Mouse (Mus musculus) lung, postnatal 25 days (tissue): Measurements from ENCODE around the gene Pole3.
A peak's percentile ranks its signal among the peaks of the same experiment; 100 is the strongest.

ENCODE experiments used
- DNase-seq: peaks from one replicate; pipeline ENCODE4 v3.0.0; 2022; ENCODE audit warnings: low spot score

The Pole3 gene

GRCm38 (mm10) chr4:62524651-62525488 lies at the start of gene Pole3, which contains the start of gene 4933430I17Rik:
Gene Pole3 (minus strand): TSS chr4:62525068.
Gene 4933430I17Rik (plus strand): TSS chr4:62525369.
- DNase-seq: peak; percentile 97

- peak; percentile 36 for DNase-seq
These were observed 45.2 kb upstream of the Pole3 start for GRCm38 (mm10) chr4:62570029-62570428.

DNA sequence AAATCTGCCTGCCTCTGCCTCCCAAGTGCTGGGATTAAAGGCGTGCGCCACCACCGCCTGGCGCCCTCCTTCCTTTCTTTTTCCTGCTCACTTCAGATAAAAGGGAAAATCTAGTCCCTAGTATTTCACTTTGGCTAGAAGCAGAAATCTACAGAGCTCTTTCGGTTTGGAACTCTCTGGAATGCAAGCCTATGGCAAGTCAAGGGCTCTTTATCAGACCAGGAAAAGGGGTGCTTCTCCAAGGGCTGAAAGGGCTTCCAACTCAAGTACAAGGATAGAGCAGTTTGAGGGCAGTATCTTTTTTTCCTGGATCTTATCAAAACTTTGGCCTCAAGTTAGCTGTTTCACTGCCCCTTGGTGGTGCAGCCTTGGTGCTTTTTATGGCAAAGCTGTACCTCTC lies 44.7 kb upstream of the Pole3 start:
- DNase-seq: no peak

GRCm38 (mm10) chr4:62568359-62568758 lies 43.5 kb upstream of the Pole3 start:
- DNase-seq: no peak

GRCm38 (mm10) chr4:62567696-62568095 lies 42.8 kb upstream of the Pole3 start:
- DNase-seq: no peak

DNA sequence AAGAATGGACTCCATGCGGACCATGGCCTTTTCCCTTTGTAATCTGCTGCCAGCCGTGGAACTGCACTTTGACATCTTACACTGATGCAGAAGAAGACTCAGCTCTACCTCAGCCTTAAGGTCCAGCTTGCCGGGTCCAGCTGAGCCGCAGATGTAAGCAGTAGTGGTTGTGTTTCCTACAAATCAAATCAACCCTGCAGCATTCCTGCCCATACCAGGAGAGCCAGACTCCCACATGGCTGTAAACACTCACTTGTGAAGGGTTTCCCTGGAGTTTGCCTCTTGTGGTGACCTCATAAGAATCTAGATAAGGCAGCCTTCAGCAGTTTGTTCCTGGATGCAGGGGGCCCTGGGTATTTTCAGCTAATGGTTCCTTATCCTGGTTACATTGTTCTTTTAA lies 41.7 kb upstream of the Pole3 start:
- peak; percentile 44 for DNase-seq

DNA sequence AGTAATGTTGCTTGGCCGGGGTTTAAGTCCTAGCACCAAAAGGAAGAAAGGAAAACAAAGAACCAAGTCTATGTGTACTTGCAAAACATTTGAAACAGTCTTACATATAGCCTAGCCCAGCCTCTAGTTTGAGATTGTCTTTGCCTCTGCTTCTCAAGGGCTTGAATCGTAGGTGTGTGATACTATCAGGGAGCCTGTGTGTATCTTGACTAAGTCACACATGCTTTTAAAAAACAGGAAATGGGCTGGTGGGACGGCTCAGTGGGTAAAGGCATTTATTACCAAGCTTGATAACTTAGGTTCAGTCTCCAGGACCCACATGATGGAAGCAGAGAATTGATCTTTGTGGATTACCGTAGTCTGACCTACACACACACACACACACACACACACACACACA lies 37.1 kb upstream of the Pole3 start:
- no peak for DNase-seq

- no peak for DNase-seq
These were observed 36.7 kb upstream of the Pole3 start for GRCm38 (mm10) chr4:62561630-62562001.

DNA sequence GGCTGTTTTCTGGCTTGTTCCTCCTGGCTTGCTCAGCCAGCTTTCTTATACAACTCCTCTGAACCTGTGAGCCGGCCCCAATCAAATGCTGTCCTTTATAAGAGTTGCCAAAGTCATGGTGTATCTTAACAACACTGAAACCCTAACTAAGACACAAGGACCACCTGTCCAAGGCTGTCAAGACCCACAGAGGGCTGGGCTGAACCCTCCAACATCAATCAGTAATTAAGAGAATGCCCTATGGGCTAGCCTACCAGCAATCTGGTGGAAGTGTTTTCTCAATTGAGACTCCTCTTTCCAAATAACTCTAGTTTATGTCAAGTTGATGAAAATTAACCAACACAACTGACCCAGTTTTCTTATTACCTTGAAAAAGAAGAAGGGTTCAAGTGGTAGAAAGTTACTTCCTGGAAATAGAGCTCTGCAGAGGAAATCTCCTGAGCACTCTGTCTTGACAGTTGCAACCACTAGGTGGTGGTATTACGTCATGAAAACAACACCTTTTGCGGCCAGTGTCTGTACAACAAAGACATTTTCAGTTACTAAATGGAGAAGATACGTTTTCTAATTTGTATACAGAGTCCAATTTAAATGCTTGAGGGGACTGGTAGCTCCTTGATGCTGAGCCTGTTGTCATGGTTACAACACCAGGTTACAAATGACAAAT lies 36.2 kb upstream of the Pole3 start:
- DNase-seq: peak; percentile 88

DNA sequence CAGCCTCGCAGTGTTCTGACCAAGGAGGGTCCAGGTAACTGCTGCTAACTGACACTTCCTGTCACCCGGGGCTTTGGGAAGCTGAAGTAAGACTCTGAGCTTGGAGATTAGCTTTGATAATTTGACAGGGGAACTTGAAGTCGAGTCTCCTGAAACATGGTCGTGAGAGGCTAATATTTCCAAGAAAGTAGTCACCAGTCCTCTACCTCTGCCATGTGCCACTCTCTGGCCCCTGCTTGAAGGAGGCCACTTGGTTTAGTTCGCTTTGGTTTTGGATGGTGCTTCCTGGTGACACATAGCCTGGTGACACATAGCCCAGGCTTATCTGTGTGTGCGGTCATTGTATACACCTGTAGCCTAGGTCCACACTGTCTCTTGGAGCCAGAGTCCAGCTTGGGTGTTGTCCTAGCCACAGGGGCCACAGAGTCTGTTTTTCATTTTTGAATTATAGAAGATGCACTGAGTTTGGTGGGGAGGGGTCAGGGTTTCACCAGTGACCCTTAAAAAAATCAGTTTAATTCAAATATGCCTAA lies 35.0 kb upstream of the Pole3 start, which contains the start of gene Rgs3:
Gene Rgs3, plus strand, starts transcription at position 51 of the 533 bp plus-strand sequence.
- DNase-seq: no peak

DNA sequence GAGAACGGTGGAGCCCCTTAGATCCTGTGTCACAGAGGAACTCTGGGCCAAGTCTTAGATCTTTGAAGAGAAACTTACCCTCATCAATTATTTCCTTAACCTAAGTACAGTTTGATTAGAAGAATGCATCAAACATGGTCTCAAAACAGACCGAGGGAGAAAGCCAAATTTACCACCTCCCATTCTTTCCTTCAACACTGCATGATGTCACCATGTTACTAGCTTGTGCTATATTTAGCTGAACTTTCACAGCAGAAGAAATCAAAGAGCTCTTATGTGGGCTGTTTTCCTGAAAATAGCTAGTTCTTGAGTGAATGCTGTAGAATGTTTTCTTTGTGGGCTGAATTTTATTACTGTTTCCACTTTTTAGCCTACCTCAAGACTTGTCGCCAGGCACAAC lies 32.6 kb upstream of the Pole3 start:
- DNase-seq: no peak

- no peak for DNase-seq
These were observed 27.1 kb upstream of the Pole3 start for GRCm38 (mm10) chr4:62551966-62552365.

DNA sequence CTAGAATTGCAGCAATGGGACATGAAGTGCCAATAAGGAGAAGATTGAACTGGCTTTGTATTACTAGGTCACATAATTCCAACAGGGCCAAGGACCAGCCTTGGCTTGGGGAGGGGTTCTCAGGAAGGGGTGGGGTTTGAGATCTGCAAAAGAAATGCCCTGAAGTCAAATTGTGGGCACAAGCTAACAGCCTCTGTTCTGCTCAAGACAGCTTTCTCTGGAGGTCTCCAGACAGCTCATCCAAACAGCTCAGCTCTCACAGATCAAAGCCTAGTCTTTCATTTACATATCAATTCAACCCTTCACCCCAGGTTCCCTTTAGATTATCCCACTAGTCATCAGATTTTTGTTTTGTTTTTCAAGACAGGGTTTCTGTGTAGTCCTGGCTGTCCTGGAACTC lies 19.9 kb upstream of the Pole3 start:
- no peak for DNase-seq

DNA sequence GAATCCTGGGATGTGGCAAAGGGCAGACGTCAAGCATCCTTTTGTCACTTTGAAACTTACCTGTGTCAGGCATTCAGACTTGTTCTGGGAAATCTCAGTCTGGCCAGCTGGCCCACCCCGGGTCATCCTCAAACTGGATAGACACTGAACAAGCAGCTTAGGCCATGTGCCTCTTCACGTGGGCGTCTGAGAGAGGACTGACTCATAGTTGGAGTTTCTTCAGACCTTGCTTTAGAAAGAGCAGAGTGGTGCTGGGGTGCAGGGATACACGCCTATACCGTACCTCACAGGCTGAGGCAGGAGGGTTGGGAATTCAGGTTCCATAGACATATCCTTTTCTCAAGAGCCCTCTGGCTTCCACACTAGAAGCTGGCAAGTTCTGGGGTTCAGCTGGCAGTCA lies 18.9 kb upstream of the Pole3 start:
- no peak for DNase-seq

DNA sequence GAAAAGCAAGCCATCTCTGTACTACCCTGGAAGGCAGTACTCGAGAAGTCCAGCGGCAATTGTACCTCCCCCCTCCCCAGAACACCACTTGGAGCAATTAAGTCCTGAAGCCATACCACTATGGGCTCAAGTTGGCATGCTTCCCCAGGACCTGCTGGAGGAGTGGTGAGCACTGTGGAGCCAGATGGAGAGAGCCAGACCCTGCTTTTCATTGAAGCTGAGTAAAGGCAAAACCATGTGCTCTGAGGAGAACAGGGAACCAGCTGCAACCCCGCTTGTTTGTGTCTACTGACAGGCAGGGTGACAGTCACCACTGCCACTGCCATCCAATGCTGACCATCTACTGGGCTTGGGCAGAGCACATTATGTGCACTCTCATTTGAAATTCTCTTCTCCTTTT lies 16.9 kb upstream of the Pole3 start:
- DNase-seq: no peak

DNA sequence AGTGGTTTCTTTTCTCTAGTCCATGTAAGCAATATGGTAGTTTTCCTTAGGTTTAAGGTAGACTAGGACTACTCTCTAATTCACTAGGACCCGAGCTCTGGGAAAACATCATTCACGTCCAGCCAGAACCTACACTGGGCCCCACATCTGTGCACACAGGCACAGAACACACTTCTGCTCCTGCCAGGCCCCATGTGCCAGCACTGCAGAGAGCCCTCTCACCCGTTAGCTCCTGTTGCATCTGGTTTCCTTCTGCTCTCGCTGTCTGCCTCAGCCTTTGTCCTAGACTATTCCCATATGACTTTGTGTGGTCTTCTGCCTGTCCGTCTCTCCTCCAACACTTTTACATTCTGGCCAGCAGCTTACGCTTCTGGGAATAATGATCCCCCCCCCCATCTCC lies 8.9 kb upstream of the Pole3 start:
- no peak for DNase-seq

DNA sequence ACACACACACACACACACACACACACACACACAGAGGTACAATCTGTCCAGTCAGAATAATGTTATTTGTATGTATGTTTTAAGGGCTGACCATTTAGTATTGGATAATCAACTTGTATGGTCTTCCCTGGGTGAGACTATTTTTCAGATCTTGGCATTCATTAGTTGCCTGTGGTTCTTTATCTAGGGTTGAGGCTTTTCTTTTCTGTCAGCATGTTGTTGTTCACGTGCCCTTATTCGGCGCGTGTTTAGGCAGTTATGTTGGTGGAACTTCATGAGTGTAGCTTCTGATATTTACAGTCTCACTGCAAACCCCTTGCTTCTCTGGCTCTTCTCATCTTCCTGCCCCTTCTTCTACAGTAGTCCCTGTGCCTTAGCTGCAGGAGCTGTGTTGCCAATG lies 2.8 kb upstream of the Pole3 start:
- no peak for DNase-seq

DNA sequence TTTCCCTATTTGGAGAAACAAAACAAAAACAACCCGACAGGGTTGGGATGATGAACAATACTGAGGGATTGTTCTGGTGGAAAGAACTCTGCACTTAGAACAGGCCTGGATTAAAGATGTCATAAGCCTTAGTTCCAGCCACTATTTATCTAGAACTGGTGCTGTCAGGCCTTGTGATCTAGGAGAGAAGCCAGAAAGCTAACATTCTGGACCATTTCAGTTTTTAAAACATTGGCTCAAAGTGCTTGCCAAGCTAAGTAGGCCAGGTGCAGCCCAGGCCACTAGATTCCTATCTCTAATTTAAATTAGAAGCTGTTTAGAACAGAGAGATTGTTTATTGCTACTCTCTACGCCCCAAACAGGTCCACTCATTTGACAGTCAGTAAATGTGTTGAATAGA lies 1.4 kb upstream of the Pole3 start:
- DNase-seq: no peak

DNA sequence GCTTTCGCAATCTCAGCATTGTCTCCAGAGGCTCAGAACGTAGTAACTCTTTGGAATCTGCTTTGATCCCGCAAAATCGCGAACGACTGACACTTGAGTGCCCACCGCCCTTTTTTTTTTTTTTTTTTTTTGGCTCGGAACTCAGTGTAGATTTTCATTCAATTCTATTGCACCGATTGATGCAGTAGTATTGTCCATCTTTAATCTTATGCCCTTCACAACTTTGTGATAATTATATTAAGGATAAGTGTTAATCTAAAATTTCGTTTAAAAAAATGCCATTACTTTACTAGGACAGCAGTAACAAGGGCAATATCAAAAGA lies 582 bp upstream of the Pole3 start:
- DNase-seq: no peak

DNA sequence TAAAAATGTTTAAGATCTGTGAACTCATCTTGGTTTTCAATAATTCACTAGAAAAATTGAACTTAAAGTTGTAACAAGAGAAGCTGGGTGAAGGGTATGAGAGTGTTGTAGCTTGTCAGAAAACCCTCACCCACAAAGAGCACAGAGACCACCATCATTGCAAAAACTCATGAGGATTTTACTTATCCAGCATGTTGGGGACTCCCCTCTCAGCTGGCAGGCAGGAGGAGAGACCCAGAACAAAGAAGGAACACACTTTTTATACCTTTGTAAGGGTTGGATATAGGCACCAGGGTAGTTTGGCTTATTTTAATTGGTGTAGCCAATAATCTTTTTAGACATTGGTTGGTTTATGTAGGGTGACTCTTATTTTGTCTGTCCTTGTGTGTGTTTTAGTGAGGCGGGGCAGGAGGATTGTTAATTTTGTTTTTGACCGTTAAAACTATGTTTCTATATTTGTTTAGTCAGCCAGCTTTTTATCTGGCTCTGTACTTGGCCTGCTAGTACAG lies 3.9 kb downstream of the Pole3 start:
- no peak for DNase-seq

GRCm38 (mm10) chr4:62519849-62520233 lies 5.0 kb downstream of the Pole3 start, which contains the start of gene Alad:
Gene Alad (minus strand): TSS chr4:62519918.
- DNase-seq: peak; percentile 88

DNA sequence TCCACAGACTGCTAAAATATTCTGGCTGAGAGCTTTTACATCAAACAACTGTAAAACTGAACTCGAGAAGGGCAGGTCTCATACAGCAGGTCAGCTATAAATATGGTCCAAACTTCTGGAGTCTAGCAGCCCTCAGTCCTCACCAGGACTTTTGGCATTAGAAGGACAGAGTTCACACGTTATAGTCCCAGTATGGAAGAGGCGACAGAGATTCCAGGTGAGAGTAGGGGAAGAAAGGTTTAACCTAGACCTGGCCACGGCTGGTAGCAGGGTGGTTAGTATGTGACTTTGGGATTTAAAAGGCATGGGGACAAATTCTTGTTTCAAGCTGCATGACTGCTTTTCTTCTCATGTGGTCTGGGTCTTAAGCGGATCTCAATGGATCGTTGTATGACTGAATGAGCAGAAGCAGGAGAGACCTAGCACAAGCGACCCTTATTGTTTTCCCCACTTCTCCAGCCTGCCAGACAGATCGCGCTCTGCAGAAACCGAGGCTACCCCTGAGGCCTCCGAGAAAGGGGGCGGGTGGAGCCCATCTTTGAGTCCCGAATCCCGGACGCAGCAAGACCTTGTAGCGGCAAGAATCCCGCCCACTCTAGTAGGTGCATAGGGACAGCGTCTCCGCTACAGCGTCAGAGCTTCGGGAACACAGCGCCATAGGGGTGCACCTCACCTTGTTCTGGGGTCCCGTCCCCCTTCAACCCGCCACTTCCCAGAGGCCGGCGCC lies 5.6 kb downstream of the Pole3 start:
- DNase-seq: no peak
